Mouse (Mus musculus): ENCODE data around the gene Cenpo.

DNA sequence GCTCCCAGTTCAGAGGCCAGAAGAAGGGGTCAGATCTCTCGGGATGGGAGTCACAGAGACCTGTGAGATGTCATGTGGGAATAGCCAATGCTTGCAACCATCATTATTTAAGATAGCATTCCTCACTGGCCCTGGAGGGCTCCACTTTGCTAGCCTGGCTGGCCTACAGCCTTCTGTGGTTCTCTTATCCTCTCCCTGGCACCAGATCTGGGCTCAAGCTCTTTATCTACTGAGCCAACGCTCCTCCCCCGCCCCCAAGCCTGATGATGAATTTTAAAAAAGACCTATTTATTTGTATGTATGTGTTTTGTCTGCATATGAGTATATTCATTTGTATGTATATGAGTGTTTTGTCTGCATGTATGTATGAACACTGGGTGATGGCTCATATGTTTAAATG is 45.8 kb upstream of the Cenpo start:
- TF ChIP-seq POLR2A (IDR thresholded peaks at IDR 0.05; ENCODE audit: borderline replicate concordance, low read depth, low read length) (no peak), CTCF (IDR thresholded peaks at IDR 0.05; ENCODE audit: low read depth, low read length) (no peak)

Data from bone marrow macrophage, adult 2 months (primary cell).